Comparison of ENCODE assay signal across 9 mouse cellular contexts in genomic region chr13:23299999-23300341, GRCm38 (mm10). TPM values are rescaled to one million over a fixed set of nuclear protein-coding genes. Genes with fewer than 3 reads are reported as not detected.
DNase-seq lines count a peak whose midpoint lies in the region; ATAC-seq lines count a peak whose summit lies in the region.
"Had no signal": no experiment of that assay in that cellular context is flagged by ENCODE, and none has a peak within 500 bp of the region (broad histone marks: within the 10 kb centered on the region; RNA-seq: fewer than 3 reads in every experiment).

No protein-coding gene starts in this region.

- H3K9me3 ChIP-seq in forebrain, embryonic 16.5 days (ENCODE audit: control insufficient read depth, low read length) = no peaks in the 10 kb centered on the region

- peaks cover 6% of the 10 kb centered on the region; the same call in 1 of the 2 replicates for H3K4me1 ChIP-seq in forebrain, embryonic 16.5 days (replicated peaks; ENCODE audit: control insufficient read depth, insufficient read depth, low read length)

- H3K4me2 ChIP-seq in forebrain, embryonic 16.5 days (ENCODE audit: low read length) = peak overlapping the region; percentile 58

- peak; percentile 31 for DNase-seq in thymus, postnatal 0 days (ENCODE audit: low spot score)
- no peak for DNase-seq in thymus, adult 18-20 months
- peak; percentile 34 for DNase-seq in adrenal gland, postnatal 14 days
- peak; percentile 65 to 81 for DNase-seq in layer of hippocampus, postnatal 10 days (ENCODE audit: low spot score in 2 of 2)
- peak; percentile 28 for DNase-seq in lung, postnatal 14 days
- peak; percentile 74 for DNase-seq in right cerebral cortex, postnatal 4 days
- DNase-seq in gastrocnemius, postnatal 10 days = no peak

- peak; percentile 54 for ATAC-seq in forebrain, embryonic 16.5 days

- H3K36me3 ChIP-seq in forebrain, embryonic 16.5 days (ENCODE audit: control insufficient read depth, insufficient read depth) = no peaks in the 10 kb centered on the region

- peak overlapping the region; percentile 44 for H3K4me3 ChIP-seq in forebrain, embryonic 16.5 days (replicated peaks; ENCODE audit: low read length)

- H3K27ac ChIP-seq in forebrain, embryonic 16.5 days (ENCODE audit: low read length) = no peak overlapping the region

- 2% methylated on average over 13 of the region's 13 CpGs for WGBS in forebrain, embryonic 16.5 days

- peaks cover 8% of the 10 kb centered on the region for H3K27me3 ChIP-seq in forebrain, embryonic 16.5 days (replicated peaks; ENCODE audit: control insufficient read depth, insufficient read depth, low read length)

- H3K9ac ChIP-seq in forebrain, embryonic 16.5 days (replicated peaks; ENCODE audit: low read depth, low read length) = peak overlapping the region; percentile 45; the same call in 1 of the 2 replicates

RNA-seq across cellular contexts. Expression of gene Vmn1r223, which starts 53.0 kb away (rescaled TPM):
- not detected in 2 replicates for polyA plus RNA-seq in thymus, postnatal 0 days (2015; fragmentation: Nextera tagmentation; extraction: Ambion mirVana)
- not detected in 2 replicates for total RNA-seq in adrenal gland, postnatal 14 days (2021)
- polyA plus RNA-seq in forebrain, embryonic 16.5 days (2015; fragmentation: Nextera tagmentation; extraction: Ambion mirVana) = not detected in 2 replicates
- not detected for total RNA-seq in layer of hippocampus, postnatal 10 days (2021)
- not detected for total RNA-seq in gastrocnemius, postnatal 10 days (2021)
- polyA plus RNA-seq: large intestine, adult 2 months had no signal

Comparison
In these comparisons a context has a peak if more than half of its experiments do, and no peak if none do; other contexts are left out.
1. DNase-seq: peak in thymus, postnatal 0 days (single experiment), adrenal gland, postnatal 14 days (single experiment), layer of hippocampus, postnatal 10 days (2 of 2), lung, postnatal 14 days (single experiment) and right cerebral cortex, postnatal 4 days (single experiment); none in thymus, adult 18-20 months (0 of 2) and gastrocnemius, postnatal 10 days (single experiment).